Mouse (Mus musculus): ENCODE data around the gene Lypd6. TPM values are rescaled to one million over a fixed set of nuclear protein-coding genes. Genes with fewer than 3 reads are reported as not detected.

Gene Lypd6
- polyA plus RNA-seq, 1 experiment: not detected

- no peak for TF ChIP-seq GATA1 (IDR thresholded peaks at IDR 0.05; ENCODE audit: low read length)
These were observed 115.1 kb downstream of the Lypd6 start for GRCm38 (mm10) chr2:50181332-50181731.

GRCm38 (mm10) chr2:50186711-50187405 lies 120.6 kb downstream of the Lypd6 start:
- no peak for TF ChIP-seq GATA1 (IDR thresholded peaks at IDR 0.05; ENCODE audit: low read length)

- TF ChIP-seq GATA1 (IDR thresholded peaks at IDR 0.05; ENCODE audit: low read length): no peak
These were observed 122.6 kb downstream of the Lypd6 start for GRCm38 (mm10) chr2:50188856-50189255.

GRCm38 (mm10) chr2:50196681-50197080 lies 130.5 kb downstream of the Lypd6 start:
- no peak for TF ChIP-seq GATA1 (IDR thresholded peaks at IDR 0.05; ENCODE audit: low read length)

- TF ChIP-seq GATA1 (IDR thresholded peaks at IDR 0.05; ENCODE audit: low read length): no peak
These were observed 131.6 kb downstream of the Lypd6 start for GRCm38 (mm10) chr2:50197801-50198200.

- no peak for TF ChIP-seq GATA1 (IDR thresholded peaks at IDR 0.05; ENCODE audit: low read length)
These were observed 134.3 kb downstream of the Lypd6 start for GRCm38 (mm10) chr2:50200541-50200940.

- no peak for TF ChIP-seq GATA1 (IDR thresholded peaks at IDR 0.05; ENCODE audit: low read length)
These were observed 154.3 kb downstream of the Lypd6 start for GRCm38 (mm10) chr2:50220574-50220973.

GRCm38 (mm10) chr2:50225019-50225418 lies 158.8 kb downstream of the Lypd6 start:
- no peak for TF ChIP-seq GATA1 (IDR thresholded peaks at IDR 0.05; ENCODE audit: low read length)

- no peak for TF ChIP-seq GATA1 (IDR thresholded peaks at IDR 0.05; ENCODE audit: low read length)
These were observed 167.3 kb downstream of the Lypd6 start for GRCm38 (mm10) chr2:50233491-50233890.

Other genes with a start within 250 kb of the Lypd6 start
- gene Mmadhc, start 230.4 kb downstream of the Lypd6 start, polyA plus RNA-seq (2012): 22.5 and 34.5 TPM in 2 replicates